Comparison of ENCODE assay signal across 9 mouse cellular contexts in genomic region chr3:158886301-158886711, GRCm38 (mm10).
A peak's percentile ranks its signal among the peaks of the same experiment; 100 is the strongest.
DNase-seq lines count a peak whose midpoint lies in the region.
"Had no signal": no experiment of that assay in that cellular context is flagged by ENCODE, and none has a peak within 500 bp of the region (broad histone marks: within the 10 kb centered on the region; RNA-seq: fewer than 3 reads in every experiment).

No protein-coding gene starts in this region.

- peak; percentile 5 for DNase-seq in retina, postnatal 1 day
- no peak for DNase-seq in retina, embryonic 14.5 days (ENCODE audit: low spot score)
- DNase-seq in frontal cortex, postnatal 14 days (ENCODE audit: low spot score in 2 of 2) = peak; percentile 6 to 10
- DNase-seq in layer of hippocampus, postnatal 36 days = peak; percentile 41 to 45
- peak; percentile 18 for DNase-seq in right cerebral cortex, postnatal 4 days
- DNase-seq in cerebellum, adult 9-10 months = no peak
- DNase-seq in cerebellum, adult 9-11 months = no peak
- DNase-seq in testis, postnatal 14 days (ENCODE audit: low spot score) = no peak
- DNase-seq: kidney, postnatal 36 days had no signal

Comparison
In these comparisons a context has a peak if more than half of its experiments do, and no peak if none do; other contexts are left out.
1. DNase-seq: peak in retina, postnatal 1 day (single experiment), frontal cortex, postnatal 14 days (2 of 2), layer of hippocampus, postnatal 36 days (2 of 2) and right cerebral cortex, postnatal 4 days (single experiment); none in retina, embryonic 14.5 days (single experiment), cerebellum, adult 9-10 months (single experiment), cerebellum, adult 9-11 months (single experiment) and testis, postnatal 14 days (single experiment).